Mouse (Mus musculus) small intestine, adult 10 weeks (tissue): ENCODE data around the gene Spo11. TPM values are rescaled to one million over a fixed set of nuclear protein-coding genes. Genes with fewer than 3 reads are reported as not detected.

Source experiments
- polyA plus RNA-seq: library from polyadenylated mRNA; stranded (reverse); fragments of 350-450 nt; fragmentation: Illumina TruSeq; extraction: RNeasy Lipid Tissue Mini Kit (QIAGEN cat#74804); gene quantifications from one replicate; pipeline ENCODE4 v1.2.3, GENCODE M21; 2014; ENCODE audit warnings: low replicate concordance

The Spo11 gene
- 0.67 TPM for polyA plus RNA-seq

GRCm38 (mm10) chr2:172977409-172978130 is at the start of gene Spo11:
TSS of gene Spo11 (plus strand) at chr2:172977700.

GRCm38 (mm10) chr2:172940003-172940798 is 37.3 kb upstream of the Spo11 start, which contains the start of gene Bmp7:
TSS of gene Bmp7 (minus strand) at chr2:172940321.

GRCm38 (mm10) chr2:172999630-173000284 is 22.3 kb downstream of the Spo11 start, which contains the start of gene Rae1:
TSS of gene Rae1 (plus strand) at chr2:173000117.

GRCm38 (mm10) chr2:173020430-173020829 is 42.9 kb downstream of the Spo11 start, which contains the start of gene Rbm38:
TSS of gene Rbm38 (plus strand) at chr2:173020498.

Other genes with a start within 250 kb of the Spo11 start
- gene Bmp7, start 37.4 kb upstream of the Spo11 start, polyA plus RNA-seq = 0.56 TPM
- gene Rae1, start 22.4 kb downstream of the Spo11 start, polyA plus RNA-seq = 25.4 TPM
- gene Rbm38, start 42.8 kb downstream of the Spo11 start, polyA plus RNA-seq = 0.19 TPM
- 0.22 TPM for gene Ctcfl, start 141.8 kb downstream of the Spo11 start, polyA plus RNA-seq
- gene Pck1, start 175.3 kb downstream of the Spo11 start, polyA plus RNA-seq = 68.7 TPM
- gene Zbp1, start 241.2 kb downstream of the Spo11 start, polyA plus RNA-seq = 15.4 TPM